Mouse (Mus musculus): ENCODE measurements around the gene Gm10188.

The Gm10188 gene

DNA sequence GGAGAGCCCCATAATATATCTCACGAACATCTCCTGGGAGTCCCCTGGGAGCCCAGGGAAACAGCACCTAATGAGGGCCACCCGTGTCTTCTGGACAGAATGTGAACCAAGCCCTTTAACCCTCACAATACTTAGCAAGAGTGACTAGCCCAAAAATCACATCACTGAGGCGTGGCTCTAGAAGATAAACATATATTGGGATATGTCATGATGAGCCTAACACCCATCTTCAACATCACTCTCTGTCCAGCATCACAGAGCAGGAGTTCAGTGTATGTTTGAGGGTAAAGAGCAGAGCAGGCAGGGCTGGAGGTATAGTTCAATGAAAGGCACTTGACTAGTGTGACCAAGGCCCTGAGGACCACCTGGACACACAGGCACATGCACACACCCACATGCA, at the start of gene Gm10188:
TSS of gene Gm10188 (minus strand) at position 101 of the 400 bp plus-strand sequence.
- DNase-seq, result no peak

DNA sequence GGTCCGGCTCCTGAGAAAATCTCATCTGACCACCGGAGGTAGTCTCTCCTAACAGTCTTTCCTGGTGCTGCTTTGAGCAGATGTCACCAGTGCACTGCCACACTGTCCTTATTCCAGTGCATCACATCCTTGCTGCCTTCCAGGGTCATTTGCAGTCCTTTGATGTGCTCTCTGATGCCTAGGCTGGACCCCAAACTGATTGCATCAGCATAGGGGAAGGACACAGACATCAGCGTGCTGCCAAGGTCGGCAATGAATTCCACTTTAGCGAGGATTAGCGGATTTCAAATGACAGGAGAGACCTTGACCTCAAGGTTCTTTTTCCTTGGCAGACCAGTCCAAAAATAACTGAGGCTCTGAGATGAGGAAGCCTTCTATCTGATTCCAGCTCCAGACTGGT, 47.6 kb upstream of the Gm10188 start:
- DNase-seq, result no peak

DNA sequence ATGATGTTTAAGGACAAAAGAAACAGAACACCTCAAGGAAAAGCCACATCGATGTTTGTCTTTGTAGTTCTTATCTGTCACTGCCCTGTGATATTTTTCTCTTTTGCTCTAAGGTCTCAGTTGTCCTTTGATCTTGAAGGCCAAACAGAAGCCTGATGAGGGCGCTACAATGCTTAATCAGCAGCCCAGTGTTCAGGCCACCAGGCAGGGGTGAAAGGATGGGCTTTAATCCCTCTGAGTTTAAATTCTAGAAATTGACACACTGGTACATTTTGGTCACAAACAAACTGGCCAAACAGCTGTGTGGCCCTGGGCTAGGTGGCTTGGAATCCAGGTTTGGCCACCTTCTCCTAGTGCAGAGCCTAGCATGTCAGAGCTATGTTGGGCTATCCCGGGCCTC, 47.1 kb upstream of the Gm10188 start:
- DNase-seq, result no peak

DNA sequence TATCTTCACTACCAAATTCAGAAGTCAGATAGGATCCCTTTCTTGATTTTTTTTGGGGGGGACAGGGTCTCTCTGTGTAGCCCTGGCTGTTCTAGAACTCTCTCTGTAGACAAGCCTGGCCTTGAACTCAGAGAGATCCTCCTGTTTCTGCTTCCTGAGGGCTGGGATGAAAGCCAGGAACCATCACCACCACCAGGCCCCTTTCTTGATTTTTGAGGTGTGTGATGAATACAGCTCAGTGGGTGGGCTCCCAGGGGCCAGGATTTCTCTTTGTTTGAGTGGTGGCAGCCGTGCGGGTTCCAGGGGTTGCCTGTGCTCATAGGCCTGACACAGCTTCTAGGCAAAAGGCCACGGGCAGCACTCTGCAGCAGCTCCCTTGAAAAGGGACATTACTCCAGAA, 41.7 kb upstream of the Gm10188 start:
- no peak for DNase-seq

DNA sequence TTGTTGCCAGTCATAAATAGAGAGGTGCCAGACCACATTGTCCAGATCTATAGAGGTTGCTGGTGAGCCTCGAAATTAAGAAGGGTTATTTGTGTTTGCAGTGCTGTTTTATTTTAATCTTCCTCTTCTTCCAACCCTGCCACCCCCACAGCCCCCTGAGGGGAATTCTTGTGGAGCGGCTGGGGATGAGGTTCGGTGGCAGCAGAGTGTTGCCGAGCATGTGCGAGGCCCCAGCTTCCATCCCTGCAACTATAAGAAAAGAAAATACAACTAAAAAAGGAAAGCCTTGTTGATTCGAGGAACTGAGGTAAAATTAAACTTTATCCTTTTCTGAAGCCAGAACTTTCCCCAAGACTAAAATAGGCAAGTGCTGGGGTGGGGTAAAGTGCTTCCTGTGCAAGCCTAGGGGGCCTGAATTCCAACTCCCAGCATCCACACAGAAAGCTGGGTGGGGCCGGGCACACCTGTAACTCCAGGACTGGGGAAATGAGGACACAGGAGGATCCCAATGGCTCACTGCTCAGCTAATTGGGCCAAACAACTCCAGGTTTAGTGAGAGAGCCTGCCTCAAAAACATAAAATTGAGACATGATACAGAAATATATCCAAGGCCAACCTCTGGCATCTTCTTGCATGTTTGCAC, 39.0 kb upstream of the Gm10188 start:
- DNase-seq, result no peak

DNA sequence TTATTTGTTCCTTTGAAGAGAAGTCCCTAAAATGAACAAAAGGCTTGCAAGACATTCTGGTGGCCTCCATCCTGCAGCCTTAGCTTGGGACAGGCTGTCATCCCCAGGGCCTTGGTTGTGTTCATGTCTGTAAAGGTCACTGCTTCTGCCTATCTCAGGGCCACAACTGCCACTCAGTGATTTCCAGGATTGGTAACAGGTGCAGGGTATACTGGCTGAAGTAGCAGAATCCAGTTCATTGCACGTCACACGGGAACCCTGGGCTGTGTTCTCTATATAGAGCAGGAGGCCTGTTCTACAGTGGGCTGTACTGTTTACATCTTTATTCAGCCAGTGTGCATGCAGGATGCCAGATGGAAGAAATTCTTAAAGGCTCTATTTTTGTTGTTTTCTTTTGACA, 38.4 kb upstream of the Gm10188 start:
- DNase-seq, result no peak

DNA sequence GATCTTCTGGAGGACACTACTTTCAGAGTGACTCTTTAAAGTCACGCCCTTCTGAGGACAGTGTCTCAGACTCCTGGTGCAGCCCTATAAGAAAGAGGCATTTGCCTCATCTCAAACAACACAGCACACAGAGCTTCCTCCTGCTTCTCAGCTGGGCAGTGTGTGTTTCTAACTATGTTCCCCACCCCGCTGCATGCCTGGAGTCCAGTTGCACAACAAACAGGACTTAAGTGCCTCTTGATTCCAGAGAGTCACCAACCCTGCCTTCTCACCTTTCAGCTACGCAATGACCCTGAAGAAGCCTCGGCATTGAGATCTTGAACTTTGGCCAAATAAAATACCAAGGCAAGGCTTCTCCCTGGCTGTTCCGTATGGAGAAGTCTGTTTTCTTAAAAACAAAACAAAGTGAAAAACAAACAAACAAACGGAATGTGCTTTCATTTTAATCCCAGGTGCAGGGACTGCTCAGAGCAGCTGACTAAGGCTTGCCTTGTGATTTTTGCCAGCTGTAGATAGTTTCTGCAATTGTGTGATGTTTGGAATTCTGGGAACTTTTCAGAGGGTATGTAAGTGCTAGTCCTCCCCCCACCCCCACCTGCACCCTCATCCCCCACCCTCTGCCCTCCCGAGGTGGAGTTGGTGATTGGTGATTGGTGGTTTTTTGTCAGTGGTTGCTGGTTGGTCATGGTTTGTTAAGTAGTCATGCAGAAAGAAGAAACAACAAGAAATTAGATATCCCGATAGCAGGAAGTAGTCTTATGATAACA, 37.4 kb upstream of the Gm10188 start:
- no peak for DNase-seq

DNA sequence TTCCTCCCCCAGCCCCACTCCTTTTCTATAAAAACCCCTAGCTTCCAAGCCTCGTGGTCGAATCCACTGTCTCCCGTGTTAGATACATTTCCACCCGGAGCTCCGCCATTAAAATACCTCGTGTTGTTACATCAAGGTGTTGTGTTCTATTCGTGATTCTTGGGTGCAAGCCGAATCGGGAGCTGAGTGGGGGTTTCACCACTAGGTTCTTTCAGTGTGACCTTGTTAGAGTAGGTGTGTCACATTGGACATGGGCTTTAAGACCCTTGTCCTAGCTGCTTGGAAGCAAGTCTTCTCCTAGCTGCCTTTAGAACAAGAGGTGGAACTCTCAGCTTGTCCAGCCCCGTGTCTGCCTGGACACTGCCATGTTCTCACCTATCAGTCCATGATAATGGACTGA, 36.4 kb upstream of the Gm10188 start:
- DNase-seq, result no peak

DNA sequence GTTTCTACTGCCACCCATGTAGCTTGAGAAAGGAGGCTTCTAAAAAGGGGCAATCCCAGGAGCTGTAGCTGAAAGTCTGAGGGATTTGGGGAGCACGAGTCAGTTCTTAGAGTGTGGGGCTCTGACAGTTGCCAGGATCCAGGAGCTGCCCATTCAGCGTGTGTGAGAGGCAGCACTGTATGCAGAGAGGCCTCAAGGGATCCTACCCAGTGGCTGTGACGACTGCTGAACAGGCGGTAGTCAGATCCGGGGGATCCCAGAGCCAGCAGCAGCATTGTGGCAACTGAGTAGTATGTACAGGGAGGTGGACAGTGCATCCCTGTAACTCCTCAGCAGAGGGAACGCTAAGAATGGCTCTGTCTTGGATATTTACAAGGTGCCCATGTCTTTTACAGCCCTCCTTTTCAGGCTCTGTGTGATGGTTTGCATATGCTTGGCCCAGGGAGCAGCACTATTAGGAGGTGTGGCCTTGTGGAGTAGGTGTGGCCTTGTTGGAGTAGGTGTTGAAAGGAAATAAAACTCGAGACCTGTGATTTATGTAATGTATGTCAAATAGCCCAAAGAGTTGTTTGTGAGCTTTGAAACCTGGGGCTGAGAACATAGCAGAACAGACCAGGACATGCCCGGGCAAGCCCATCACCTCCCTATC, 35.8 kb upstream of the Gm10188 start:
- no peak for DNase-seq

DNA sequence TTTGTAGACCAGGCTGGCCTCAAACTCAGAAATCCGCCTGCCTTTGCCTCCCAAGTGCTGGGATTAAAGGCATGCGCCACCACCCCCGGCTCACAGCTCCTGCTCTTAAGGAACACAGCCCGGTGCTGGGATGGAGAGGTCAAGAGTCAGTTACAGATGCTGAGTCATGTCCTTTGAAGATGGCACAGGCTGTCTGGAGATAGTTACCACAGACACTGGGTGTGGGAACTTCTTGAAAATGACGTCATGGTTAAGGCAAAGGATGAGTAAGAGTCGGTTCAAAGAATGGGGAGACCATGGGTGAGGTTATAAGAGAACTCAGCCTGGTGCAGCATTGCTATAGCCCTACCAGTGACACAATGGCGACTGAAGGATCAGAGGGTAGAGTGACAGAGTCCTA, 35.0 kb upstream of the Gm10188 start:
- DNase-seq, result no peak

DNA sequence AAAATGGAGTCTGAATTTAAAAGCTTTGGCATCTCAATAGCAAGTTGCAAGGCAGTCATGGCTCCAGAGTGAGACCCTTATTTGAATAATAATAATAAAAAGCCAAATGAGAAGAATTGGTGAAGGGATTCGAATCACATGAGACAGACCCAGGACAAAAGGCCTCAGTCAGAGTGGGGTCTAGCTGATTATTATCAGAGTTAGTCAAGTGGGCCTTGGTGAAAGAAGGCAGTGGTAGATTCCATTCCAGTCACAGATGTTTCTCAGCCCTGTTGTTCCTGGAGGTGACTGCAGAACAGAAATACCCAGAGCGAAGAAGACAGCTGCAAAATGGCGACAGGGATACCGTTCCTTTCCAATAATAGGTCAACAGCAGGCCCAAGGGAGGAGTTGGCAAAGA, 34.1 kb upstream of the Gm10188 start:
- no peak for DNase-seq

DNA sequence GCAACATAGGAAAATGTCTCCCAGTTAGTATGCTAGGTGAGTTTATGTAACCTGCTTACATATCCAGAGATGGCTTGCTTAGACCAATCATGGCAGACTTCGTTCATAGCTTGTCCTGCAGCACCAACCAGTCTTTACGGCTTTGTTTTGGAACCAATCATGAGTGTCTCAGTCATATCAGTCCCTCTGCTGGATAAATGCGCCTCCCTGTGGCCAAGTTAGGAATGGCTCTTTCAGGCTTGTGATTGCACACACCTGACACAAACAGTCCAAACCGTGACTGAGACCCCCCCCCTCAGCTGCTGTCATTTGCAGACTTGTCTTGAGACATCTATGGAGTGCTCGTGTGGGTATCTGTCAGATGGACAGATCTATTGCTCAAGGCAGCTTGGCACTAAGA, 31.5 kb upstream of the Gm10188 start:
- no peak for DNase-seq

DNA sequence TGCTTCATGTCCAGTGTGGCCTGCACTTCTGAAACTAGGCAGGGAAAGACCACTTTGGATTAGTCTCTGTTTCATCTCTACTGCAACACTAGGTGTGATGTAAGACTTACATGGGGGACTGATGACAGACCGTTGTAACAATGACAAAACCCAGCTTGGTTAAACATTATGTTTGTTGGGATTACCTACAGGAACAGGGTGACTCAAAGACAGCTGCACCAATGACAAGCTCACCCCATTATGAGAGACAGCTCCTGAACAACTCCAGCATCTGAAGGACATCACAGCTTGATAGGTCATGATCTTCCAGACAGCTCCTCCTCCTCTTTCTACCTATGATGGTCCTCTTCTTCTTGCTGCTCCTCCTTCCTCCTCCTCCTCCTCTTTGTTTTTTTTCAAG, 30.8 kb upstream of the Gm10188 start:
- no peak for DNase-seq

DNA sequence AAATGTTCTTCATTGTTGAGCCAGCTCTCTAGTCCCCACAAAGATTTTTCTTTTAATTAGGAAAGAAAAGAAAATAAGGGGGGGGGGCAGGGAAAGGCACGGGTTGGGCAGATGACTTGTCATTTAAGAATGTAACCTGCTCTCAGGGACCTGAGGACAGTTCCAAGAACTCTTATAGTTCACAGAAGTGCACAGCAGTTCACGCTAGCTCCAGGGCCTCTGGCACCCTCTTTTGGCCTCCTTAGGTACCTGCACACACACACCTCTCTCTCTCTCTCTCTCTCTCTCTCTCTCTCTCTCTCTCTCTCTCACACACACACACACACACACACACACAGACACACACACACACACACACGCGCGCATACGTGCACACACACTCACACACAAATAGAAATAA, 24.9 kb upstream of the Gm10188 start:
- DNase-seq, result no peak

DNA sequence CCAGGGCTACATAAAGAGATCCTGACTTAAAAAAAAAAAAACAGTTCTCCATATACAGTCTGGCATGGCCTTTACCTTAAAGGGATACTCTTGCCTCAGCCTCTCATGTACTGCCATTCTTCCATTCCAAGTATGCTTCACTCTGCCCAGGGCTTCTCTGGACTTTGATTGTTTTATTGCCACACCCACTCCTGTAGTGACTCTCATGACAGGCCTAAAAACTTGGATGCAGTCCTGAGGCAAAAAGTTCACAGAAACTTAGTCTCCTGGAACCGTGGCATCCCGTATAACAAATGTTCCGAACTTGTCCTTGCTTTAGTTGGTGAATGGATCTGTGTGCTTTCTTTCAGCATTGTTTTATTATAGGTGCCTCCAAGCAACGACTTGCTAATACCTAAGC, 17.1 kb upstream of the Gm10188 start:
- DNase-seq, result no peak

DNA sequence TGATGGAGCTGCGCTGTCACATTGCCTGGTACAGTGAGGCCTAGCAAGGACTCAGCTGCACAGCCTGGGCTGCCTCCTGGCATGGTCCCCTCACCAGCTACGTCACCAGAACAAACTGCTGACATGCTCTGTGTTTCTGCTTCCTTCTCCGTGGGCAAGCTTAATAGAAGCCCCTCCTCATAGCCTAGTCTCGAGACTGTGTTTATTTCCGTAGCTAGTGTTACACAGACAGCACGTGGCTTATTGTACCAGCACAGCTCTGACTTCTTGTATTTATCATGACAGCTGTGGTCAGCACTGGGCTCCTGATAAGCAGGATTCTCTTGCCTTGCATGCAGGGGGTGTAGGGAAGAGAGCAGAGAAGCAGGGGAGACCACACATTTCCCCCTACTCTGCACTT, 16.6 kb upstream of the Gm10188 start:
- DNase-seq, result no peak

DNA sequence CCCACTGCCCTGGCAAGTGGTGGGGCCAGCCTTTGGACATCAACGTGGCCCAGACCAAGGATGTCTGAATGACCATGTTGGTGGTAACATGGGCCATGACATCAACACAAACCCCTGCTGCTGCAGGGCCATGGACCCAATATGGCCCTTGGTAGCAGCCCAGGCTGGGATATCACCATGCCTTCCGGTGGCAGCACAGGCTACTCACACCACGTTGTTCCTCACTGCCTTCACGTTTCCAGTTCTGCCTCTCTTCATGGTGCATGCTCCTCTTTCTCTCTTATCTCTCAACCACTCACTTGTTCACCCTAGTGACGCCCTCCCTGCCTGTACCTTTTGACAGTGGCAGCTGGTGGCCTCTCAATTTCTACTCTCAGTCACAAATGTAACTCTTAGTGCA, 15.4 kb upstream of the Gm10188 start:
- DNase-seq, result no peak

DNA sequence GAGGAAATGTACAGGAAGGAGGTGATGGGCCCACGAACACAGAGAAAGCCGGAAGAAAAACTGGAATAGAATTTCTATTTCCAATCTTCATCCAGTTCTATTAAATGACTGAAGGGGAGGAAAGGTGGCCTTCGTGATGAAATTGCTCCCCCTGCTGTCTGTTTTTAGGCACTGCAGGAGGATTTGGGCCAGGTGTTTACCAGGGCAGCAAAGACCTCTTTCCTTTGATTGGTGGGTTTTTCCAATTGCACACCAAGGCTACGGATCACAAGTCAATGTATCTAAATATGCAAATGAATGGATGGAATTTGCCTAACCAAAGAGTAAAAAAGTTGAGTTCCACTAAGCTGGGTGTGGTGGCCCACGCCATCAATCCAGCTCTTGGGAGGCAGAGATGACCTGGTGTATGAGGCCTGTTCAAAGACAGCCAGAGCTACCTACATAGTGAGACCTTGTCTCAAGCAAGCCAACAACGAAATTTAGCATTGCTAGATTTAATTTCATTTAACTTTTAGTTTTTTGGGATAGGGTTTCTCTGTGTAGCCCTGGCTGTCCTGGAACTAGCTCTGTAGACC, 8.1 kb upstream of the Gm10188 start:
- DNase-seq, result peak; percentile 64

DNA sequence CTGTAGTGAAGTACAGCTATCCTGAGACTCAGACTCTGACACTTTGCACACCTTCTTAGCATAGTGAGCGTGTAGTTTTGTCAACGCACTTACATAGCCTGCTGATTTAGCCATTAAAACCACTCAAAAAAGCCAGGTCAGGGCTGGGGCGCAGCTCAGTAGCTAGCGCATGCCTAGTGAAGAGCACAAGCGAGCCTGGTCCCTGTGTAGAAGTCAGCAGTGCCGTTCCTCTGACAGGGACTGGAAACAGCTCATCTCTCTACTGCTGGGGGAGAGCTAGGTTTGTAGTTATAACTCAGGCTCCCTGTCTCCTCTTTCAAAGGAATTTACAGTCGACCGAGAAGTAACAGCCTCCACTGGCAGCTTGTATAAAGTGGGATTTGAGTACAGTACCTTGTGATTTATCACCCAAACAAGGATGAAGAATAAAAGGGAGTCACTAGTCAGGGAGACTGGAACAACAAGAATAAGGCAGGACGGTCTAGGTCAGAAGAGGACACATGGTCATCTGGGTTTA, 5.2 kb upstream of the Gm10188 start:
- no peak for DNase-seq

DNA sequence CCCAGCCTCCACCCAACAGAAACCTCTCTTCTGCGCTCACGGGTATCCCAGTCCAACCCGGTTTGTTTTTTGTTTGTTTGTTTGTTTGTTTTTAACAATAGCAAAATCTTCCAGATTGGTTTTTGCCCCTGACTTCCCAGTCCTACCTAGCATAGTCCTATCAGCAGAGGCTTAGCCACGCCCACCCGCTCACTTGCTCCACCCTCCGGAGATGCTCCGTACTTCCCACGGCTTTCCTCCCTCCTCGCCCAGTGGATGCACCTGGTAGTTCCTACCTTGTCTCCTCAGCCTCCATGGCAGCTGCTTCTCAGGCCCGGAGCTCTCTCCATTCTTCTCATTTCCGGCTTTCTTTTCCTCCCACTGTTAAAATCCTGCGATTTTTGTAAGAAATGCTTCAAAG, 4.0 kb upstream of the Gm10188 start:
- no peak for DNase-seq

DNA sequence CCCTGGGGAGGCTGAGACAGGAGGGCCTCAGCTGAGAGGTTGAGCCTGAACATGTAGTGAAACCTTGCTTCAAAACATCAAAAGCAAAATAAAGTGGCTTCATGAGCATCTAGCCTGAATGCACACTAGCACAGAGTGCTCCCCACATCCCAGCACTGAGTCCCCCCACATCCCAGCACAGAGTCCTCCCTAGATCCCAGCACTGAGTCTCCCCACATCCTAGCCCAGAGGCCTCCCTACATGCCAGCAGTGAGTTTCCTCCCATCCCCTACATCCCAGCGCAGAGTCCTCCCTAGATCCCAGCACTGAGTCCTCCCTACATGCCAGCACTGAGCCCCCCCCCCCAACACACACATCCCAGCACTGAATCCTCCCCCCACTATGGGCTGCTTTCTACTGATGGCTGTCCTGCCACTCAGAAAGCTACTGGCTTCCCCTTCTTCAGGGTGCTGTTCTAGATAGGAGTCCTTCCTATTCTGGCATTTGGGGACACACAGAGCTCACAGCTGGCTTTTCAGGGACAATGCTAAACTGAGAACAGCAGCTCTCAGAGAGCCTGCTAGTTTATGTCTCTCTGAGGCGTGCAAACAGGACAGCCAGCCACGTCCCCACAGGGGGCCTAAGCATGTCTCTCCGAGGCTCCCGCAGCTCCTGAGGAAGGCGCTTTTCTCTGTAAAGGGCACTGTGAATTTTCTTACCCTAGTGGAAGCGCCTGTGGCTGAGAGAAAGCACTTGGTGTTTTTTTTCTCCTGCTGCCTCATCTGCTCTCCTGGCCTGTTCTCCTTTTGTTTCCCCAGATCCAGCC, 2.1 kb upstream of the Gm10188 start:
- no peak for DNase-seq

DNA sequence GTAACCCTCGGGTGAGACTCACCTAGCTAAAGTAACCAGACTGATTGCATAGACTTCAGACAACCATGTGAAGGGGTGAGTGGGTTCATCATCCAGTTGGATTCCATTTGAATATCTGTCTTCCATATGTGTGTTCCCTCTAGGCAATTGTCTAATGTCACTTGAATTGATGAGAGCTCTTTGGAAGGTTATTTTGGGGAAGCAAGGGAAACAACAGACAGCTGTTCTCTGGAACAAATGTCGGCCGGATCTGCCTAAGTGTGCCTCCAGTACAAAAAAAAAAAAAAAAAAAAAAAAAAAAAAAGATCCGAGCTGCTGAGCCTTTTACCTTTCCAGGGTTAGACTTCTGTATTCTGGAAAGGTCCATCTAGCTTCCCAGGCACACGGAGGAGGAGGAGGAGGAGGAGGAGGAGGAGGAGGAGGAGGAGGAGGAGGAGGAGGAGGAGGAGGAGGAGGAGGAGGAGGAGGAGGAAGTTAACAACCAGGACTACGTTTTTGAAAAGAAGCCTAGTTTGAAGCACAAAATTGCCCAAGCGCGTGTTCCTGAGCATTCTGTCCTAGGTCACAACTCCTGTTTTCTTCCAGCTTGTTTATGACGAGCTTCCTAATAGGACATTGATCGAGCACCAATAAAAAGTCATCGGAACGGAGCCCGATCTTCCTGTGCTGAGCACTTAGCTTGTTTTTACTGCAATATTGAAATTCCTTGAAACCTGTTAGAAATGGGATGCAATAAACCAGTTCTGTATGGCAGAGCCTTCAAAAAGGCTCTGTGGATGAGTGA, 3.1 kb downstream of the Gm10188 start:
- no peak for DNase-seq

Data from thymus, postnatal 25 days (tissue).